Mouse (Mus musculus) liver, postnatal 0 days (tissue): ENCODE measurements around the gene Evi5l. TPM values are rescaled to one million over a fixed set of nuclear protein-coding genes. Genes with fewer than 3 reads are reported as not detected.

Experiments
- ATAC-seq: fragments of 200-750 bp; cut with Nextera tagmentation; 2 replicates; pipeline ENCODE4 v1.8.0; 2017; ENCODE audit warnings: mild to moderate bottlenecking, moderate library complexity
- DNase-seq: peaks from one replicate; pipeline ENCODE4 v3.0.0-alpha.2; 2016
- H3K27ac ChIP-seq: fragments of 300-500 bp; sonication (generic); 2 replicates; pipeline ENCODE4 v1.5.1; 2014; ENCODE audit warnings: antibody characterized with exemption, moderate library complexity, mild to moderate bottlenecking, low read depth
- H3K27me3 ChIP-seq: fragments of 300-500 bp; sonication (generic); 2 replicates; pipeline ENCODE4 v1.6.1; 2014; ENCODE audit warnings: low read length, control low read depth, mixed read lengths; ENCODE audit not compliant: insufficient read depth
- H3K36me3 ChIP-seq: fragments of 300-500 bp; sonication (generic); replicated peaks from 2 replicates; pipeline ENCODE4 v1.6.1; 2014; ENCODE audit warnings: mild to moderate bottlenecking, control low read depth, low read length, moderate library complexity, mixed read lengths; ENCODE audit not compliant: insufficient read depth
- H3K4me1 ChIP-seq: fragments of 300-500 bp; sonication (generic); 2 replicates; pipeline ENCODE4 v1.6.1; 2014; ENCODE audit warnings: antibody characterized with exemption, mild to moderate bottlenecking, control low read depth; ENCODE audit not compliant: insufficient read depth
- H3K4me2 ChIP-seq: fragments of 300-500 bp; sonication (generic); 2 replicates; pipeline ENCODE4 v1.6.1; 2014; ENCODE audit warnings: low read depth, mild to moderate bottlenecking, low read length, moderate library complexity, mixed read lengths
- H3K4me3 ChIP-seq: fragments of 300-500 bp; sonication (generic); 2 replicates; pipeline ENCODE4 v1.5.1; 2014; ENCODE audit warnings: low read depth, low read length
- H3K9ac ChIP-seq: fragments of 300-500 bp; sonication (generic); replicated peaks from 2 replicates; pipeline ENCODE4 v1.6.1; 2014; ENCODE audit warnings: mild to moderate bottlenecking, moderate library complexity
- H3K9me3 ChIP-seq: fragments of 300-500 bp; sonication (generic); 2 replicates; pipeline ENCODE4 v1.6.1; 2016; ENCODE audit warnings: mild to moderate bottlenecking, control low read depth, low read length, mixed read lengths
- CTCF ChIP-seq: sonication (generic); IDR thresholded peaks from 2 replicates; pipeline ENCODE4 v1.5.1; 2016; ENCODE audit warnings: antibody characterized with exemption, low read depth
- EP300 ChIP-seq: IDR thresholded peaks from 2 replicates; pipeline ENCODE4 v1.6.1; 2016; ENCODE audit warnings: antibody characterized with exemption, low read depth, mild to moderate bottlenecking
- WGBS: fragments of 180-500 bp; shearing (Covaris S2); extraction: QIAGEN DNeasy Blood & Tissue Kit; methylation state at CpG from one replicate; pipeline ENCODE4 v1.1.7; 2014; ENCODE audit not compliant: insufficient replicate concordance; 5-methylcytosine and 5-hydroxymethylcytosine counted together
- polyA plus RNA-seq: library from polyadenylated mRNA; unstranded; fragments of >200 nt; fragmentation: Nextera tagmentation; extraction: Ambion mirVana; gene quantifications from 2 replicates; pipeline ENCODE4 v1.2.1, GENCODE M21; 2015

Evi5l gene
- polyA plus RNA-seq, 1 experiment from 2014 or later, result 3.8 TPM

GRCm38 (mm10) chr8:4219617-4220016 lies 53.2 kb downstream of the Evi5l start:
- H3K9ac ChIP-seq, result no peak overlapping the region
- no peak overlapping the region for H3K4me2 ChIP-seq
- peaks cover 37% of the 10 kb centered on the region for H3K27me3 ChIP-seq
- H3K4me1 ChIP-seq, result peaks cover 14% of the 10 kb centered on the region; the same call in 1 of the 2 replicates
- H3K9me3 ChIP-seq, result no peaks in the 10 kb centered on the region
- H3K4me3 ChIP-seq, result no peak overlapping the region
- DNase-seq, result no peak
- H3K27ac ChIP-seq, result no peak overlapping the region
- H3K36me3 ChIP-seq, result no peaks in the 10 kb centered on the region
- TF ChIP-seq EP300 (no peak), CTCF (no peak)
- no peak for ATAC-seq
- 85% methylated on average over 3 of the region's 3 CpGs for WGBS

- no peaks in the 10 kb centered on the region for H3K36me3 ChIP-seq
- peaks cover 27% of the 10 kb centered on the region for H3K27me3 ChIP-seq
- no peak overlapping the region for H3K4me2 ChIP-seq
- no peak overlapping the region for H3K9ac ChIP-seq
- DNase-seq (no peak), ATAC-seq (no peak)
- peaks cover 7% of the 10 kb centered on the region; the same call in 1 of the 2 replicates for H3K4me1 ChIP-seq
- TF ChIP-seq CTCF, result no peak
- no peak for TF ChIP-seq EP300
- H3K4me3 ChIP-seq, result no peak overlapping the region
- no peaks in the 10 kb centered on the region for H3K9me3 ChIP-seq
- no peak overlapping the region for H3K27ac ChIP-seq
Observed at GRCm38 (mm10) chr8:4222059-4222458, 55.7 kb downstream of the Evi5l start.

GRCm38 (mm10) chr8:4226323-4226722 lies 60.0 kb downstream of the Evi5l start:
- H3K27ac ChIP-seq, result no peak overlapping the region
- 26% methylated on average over 4 of the region's 4 CpGs for WGBS
- peaks cover 18% of the 10 kb centered on the region for H3K27me3 ChIP-seq
- no peak; the same call in 1 of the 2 replicates for ATAC-seq
- H3K36me3 ChIP-seq, result no peaks in the 10 kb centered on the region
- peak overlapping the region; percentile 22; the same call in 1 of the 2 replicates for H3K4me3 ChIP-seq
- TF ChIP-seq EP300 (no peak), CTCF (no peak)
- H3K4me1 ChIP-seq, result peaks cover 4% of the 10 kb centered on the region; the same call in 1 of the 2 replicates
- H3K4me2 ChIP-seq, result peak overlapping the region; percentile 67
- no peaks in the 10 kb centered on the region for H3K9me3 ChIP-seq
- DNase-seq, result no peak
- H3K9ac ChIP-seq, result no peak overlapping the region

GRCm38 (mm10) chr8:4226739-4227347 lies 60.5 kb downstream of the Evi5l start, which contains the start of gene Lrrc8e:
TSS of gene Lrrc8e (plus strand) at chr8:4226827.
- Histone ChIP-seq H3K9ac (peak within 1 kb of the TSS; percentile 54), H3K9me3 (no peaks in the 10 kb centered on the region), H3K27ac (no peak within 1 kb of the TSS), H3K4me2 (peak within 1 kb of the TSS; percentile 67), H3K27me3 (peaks cover 18% of the 10 kb centered on the region), H3K36me3 (no peaks in the 10 kb centered on the region), H3K4me1 (peaks cover 4% of the 10 kb centered on the region; the same call in 1 of the 2 replicates), H3K4me3 (peak within 1 kb of the TSS; percentile 22)
- WGBS, result 11% methylated on average over 31 of the region's 33 CpGs
- DNase-seq (peak; percentile 49), ATAC-seq (peak; percentile 70)
- TF ChIP-seq CTCF (no peak), EP300 (no peak)

- Histone ChIP-seq H3K4me1 (peaks cover 4% of the 10 kb centered on the region; the same call in 1 of the 2 replicates), H3K4me2 (no peak overlapping the region), H3K9me3 (no peaks in the 10 kb centered on the region), H3K9ac (no peak overlapping the region), H3K27me3 (peaks cover 18% of the 10 kb centered on the region), H3K36me3 (no peaks in the 10 kb centered on the region), H3K27ac (no peak overlapping the region), H3K4me3 (no peak overlapping the region)
- WGBS, result 79% methylated on average over 4 of the region's 4 CpGs
- DNase-seq (no peak), ATAC-seq (no peak)
- TF ChIP-seq EP300, result no peak
- TF ChIP-seq CTCF, result no peak
Observed at GRCm38 (mm10) chr8:4227919-4228318, 61.6 kb downstream of the Evi5l start.

DNA sequence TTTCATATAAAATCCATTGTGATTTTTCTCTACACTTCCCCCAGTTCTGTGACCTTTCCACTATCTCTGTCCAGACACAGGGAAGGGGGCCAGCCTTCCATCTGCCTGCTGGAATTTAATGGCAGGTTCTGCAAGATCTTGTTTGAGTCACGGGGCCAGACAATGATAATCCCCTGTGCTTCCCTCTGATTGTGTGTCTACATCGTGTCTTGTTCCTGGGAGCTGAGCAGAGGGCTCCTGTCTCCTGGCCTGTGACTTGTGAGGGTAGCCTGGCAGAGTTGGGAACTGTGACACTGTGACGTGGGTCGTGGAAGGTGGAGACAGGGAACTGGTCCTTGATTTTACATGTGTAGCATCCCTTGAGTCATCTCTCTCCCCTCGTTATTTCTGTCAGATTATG lies 63.4 kb downstream of the Evi5l start:
- Histone ChIP-seq H3K36me3 (no peaks in the 10 kb centered on the region), H3K27ac (no peak overlapping the region), H3K4me1 (peaks cover 4% of the 10 kb centered on the region; the same call in 1 of the 2 replicates), H3K4me3 (no peak overlapping the region), H3K9ac (no peak overlapping the region), H3K27me3 (peaks cover 18% of the 10 kb centered on the region), H3K9me3 (no peaks in the 10 kb centered on the region), H3K4me2 (no peak overlapping the region)
- DNase-seq (no peak), ATAC-seq (no peak)
- TF ChIP-seq CTCF (no peak), EP300 (no peak)
- 58% methylated on average over 5 of the region's 5 CpGs for WGBS
